Mouse (Mus musculus) limb, embryonic 12.5 days (tissue): ENCODE measurements around the gene Itga5. TPM values are rescaled to one million over a fixed set of nuclear protein-coding genes. Genes with fewer than 3 reads are reported as not detected.

ENCODE experiments used
- ATAC-seq: fragments of 200-750 bp; cut with Nextera tagmentation; 2 replicates; pipeline ENCODE4 v1.8.0; 2017; ENCODE audit warnings: low read depth, moderate TSS enrichment; ENCODE audit not compliant: insufficient number of reproducible peaks, insufficient read depth, low FRiP score, low TSS enrichment
- H3K27ac ChIP-seq: fragments of 300-500 bp; sonication (generic); 2 replicates; pipeline ENCODE4 v1.5.1; 2016; ENCODE audit warnings: mild to moderate bottlenecking, moderate library complexity
- H3K27me3 ChIP-seq: fragments of 300-500 bp; sonication (generic); 2 replicates; pipeline ENCODE4 v1.6.1; 2016; ENCODE audit warnings: mild to moderate bottlenecking, moderate library complexity
- H3K36me3 ChIP-seq: fragments of 300-500 bp; sonication (generic); 2 replicates; pipeline ENCODE4 v1.6.1; 2016; ENCODE audit warnings: mild to moderate bottlenecking, moderate library complexity
- H3K4me1 ChIP-seq: fragments of 300-500 bp; sonication (generic); replicated peaks from 2 replicates; pipeline ENCODE4 v1.6.1; 2016
- H3K4me2 ChIP-seq: fragments of 300-500 bp; sonication (generic); 2 replicates; pipeline ENCODE4 v1.6.1; 2016; ENCODE audit warnings: mild to moderate bottlenecking, moderate library complexity
- H3K4me3 ChIP-seq: fragments of 300-500 bp; sonication (generic); replicated peaks from 2 replicates; pipeline ENCODE4 v1.5.1; 2016; ENCODE audit warnings: mild to moderate bottlenecking
- H3K9ac ChIP-seq: fragments of 300-500 bp; sonication (generic); replicated peaks from 2 replicates; pipeline ENCODE4 v1.6.1; 2016; ENCODE audit warnings: mild to moderate bottlenecking, moderate library complexity
- H3K9me3 ChIP-seq: fragments of 300-500 bp; sonication (generic); 2 replicates; pipeline ENCODE4 v1.6.1; 2016; ENCODE audit warnings: mild to moderate bottlenecking, moderate library complexity
- WGBS: fragments of 180-500 bp; shearing (Covaris S2); methylation state at CpG from one replicate; pipeline ENCODE4 v1.1.7; 2016; 5-methylcytosine and 5-hydroxymethylcytosine counted together
- polyA plus RNA-seq: library from polyadenylated mRNA; unstranded; fragments of >200 nt; fragmentation: Nextera tagmentation; extraction: Ambion mirVana; gene quantifications from 2 replicates; pipeline ENCODE4 v1.2.1, GENCODE M21; 2016

The Itga5 gene
- polyA plus RNA-seq, 1 experiment from 2014 or later: 45.1 TPM

DNA sequence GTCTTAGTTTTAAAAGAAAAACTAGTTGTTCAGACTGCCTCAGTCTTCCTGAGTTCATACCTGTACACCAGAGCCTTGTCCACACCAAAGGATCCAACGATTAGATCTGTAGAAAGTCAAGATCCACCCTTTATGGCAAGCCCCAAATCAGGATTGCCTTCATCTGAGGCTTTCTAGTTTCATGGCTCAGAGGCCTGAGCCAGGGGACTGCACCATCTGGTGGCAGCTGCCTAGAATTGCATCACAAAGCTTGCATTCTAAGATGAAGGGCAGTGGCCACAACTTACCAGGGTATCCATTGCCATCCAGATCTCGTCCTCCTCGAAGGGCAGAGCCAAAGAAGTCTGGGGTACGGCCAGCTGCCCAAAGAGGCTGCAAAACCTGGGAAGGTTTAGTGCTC is 13.7 kb downstream of the Itga5 start:
- Histone ChIP-seq H3K36me3 (peaks cover 97% of the 10 kb centered on the region), H3K9me3 (no peaks in the 10 kb centered on the region), H3K4me1 (peaks cover 3% of the 10 kb centered on the region; the same call in 1 of the 2 replicates), H3K27ac (no peak overlapping the region), H3K9ac (no peak overlapping the region), H3K27me3 (no peaks in the 10 kb centered on the region), H3K4me2 (no peak overlapping the region), H3K4me3 (no peak overlapping the region)
- WGBS: 49% methylated on average over 4 of the region's 4 CpGs
- no peak for ATAC-seq

DNA sequence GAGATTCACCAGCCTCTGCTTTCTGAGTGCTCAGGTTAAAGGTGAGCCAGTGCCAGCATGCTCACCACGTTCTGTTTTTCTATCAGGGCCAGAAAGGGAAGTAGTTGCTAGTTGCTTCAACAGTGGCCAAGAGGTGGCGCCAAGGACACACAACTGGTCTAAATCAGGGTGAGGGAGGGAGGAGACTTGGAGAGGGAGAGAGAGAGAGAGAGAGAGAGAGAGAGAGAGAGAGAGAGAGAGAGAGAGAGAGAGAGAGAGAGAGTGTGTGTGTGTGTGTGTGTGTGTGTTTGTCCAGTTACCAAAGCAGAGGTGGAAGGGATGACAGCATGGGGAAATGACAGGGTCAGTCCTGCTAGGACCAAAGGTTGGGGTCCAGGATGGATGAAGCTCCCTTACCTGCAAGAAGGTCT is 19.3 kb downstream of the Itga5 start:
- ATAC-seq: no peak
- Histone ChIP-seq H3K27ac (no peak overlapping the region), H3K4me2 (no peak overlapping the region), H3K9me3 (no peaks in the 10 kb centered on the region), H3K27me3 (no peaks in the 10 kb centered on the region), H3K4me1 (no peaks in the 10 kb centered on the region; the same call in 1 of the 2 replicates), H3K36me3 (peaks cover 88% of the 10 kb centered on the region), H3K9ac (no peak overlapping the region), H3K4me3 (no peak overlapping the region)
- WGBS: 8% methylated on average over 2 of the region's 2 CpGs

DNA sequence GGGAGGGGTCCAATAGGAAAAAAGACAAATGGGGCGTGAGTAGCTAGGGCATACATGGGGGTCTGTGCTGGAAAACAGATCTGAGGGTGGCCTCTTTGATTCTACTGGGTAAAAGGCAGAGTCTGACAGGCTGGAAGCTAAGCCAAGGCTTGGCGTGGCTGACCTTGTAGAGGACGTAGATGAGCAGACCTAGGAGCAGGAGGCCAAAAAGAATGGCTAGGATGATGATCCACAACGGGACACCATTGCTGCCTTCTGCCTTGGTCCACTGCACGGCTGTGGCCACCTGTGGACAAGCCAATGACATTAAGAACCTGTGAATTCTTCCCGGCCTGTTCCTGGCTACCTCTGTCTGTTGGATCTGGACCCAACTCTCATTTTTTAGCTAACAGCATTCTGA is 20.8 kb downstream of the Itga5 start:
- Histone ChIP-seq H3K27ac (no peak overlapping the region), H3K4me1 (peaks cover 4% of the 10 kb centered on the region; the same call in 1 of the 2 replicates), H3K27me3 (peaks cover 13% of the 10 kb centered on the region), H3K4me2 (no peak overlapping the region), H3K9me3 (no peaks in the 10 kb centered on the region), H3K4me3 (no peak overlapping the region), H3K9ac (no peak overlapping the region), H3K36me3 (peaks cover 73% of the 10 kb centered on the region)
- no peak for ATAC-seq
- WGBS: 84% methylated on average over 6 of the region's 6 CpGs

DNA sequence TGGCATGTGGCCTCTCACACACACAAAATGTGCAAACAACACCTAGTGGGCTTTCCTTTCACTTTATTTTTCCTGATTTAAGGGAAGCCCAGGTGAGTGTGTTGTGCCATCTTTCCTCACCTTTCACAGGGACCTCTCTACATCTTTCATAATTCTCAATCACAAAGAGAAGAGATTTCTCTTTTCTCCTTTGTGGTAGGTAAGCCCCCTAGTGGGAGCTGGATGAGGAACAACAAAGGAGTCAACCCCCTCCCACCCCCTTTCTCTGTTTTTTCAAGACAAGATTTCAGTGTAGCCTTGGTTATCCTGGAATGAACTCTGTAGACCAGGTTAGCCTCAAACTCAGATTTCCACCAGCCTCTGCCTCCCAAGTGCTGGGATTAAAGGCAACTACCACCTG is 23.0 kb downstream of the Itga5 start:
- Histone ChIP-seq H3K4me3 (no peak overlapping the region), H3K27ac (peak overlapping the region; percentile 23; the same call in 1 of the 2 replicates), H3K4me2 (no peak overlapping the region), H3K36me3 (peaks cover 51% of the 10 kb centered on the region), H3K9ac (no peak overlapping the region), H3K4me1 (peaks cover 23% of the 10 kb centered on the region), H3K27me3 (peaks cover 34% of the 10 kb centered on the region), H3K9me3 (no peaks in the 10 kb centered on the region)
- no peak for ATAC-seq

DNA sequence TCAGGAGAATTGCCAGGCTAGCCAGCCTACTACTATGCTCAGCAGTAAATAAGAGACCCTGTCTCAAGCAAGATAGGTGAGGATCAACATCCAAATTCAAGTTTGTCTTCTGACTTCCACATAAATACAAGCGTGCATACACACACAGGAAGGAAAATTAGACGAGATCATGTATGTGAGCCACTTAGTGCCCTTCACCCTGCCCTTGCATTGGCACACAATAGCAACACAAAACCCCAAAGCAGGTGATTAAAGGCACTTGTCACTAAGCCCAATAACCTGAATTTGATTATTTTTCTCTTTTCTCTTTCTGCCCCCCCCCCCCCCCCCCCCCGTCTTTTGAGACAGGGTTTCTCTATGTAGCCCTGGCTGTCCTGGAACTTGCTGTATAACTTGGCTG is 23.6 kb downstream of the Itga5 start:
- peaks cover 45% of the 10 kb centered on the region for H3K36me3 ChIP-seq
- H3K4me1 ChIP-seq: peaks cover 26% of the 10 kb centered on the region
- peaks cover 40% of the 10 kb centered on the region for H3K27me3 ChIP-seq
- 70% methylated on average over 3 of the region's 3 CpGs for WGBS
- no peak overlapping the region for H3K9ac ChIP-seq
- no peak overlapping the region for H3K27ac ChIP-seq
- no peak for ATAC-seq
- no peak overlapping the region for H3K4me2 ChIP-seq
- no peak overlapping the region for H3K4me3 ChIP-seq
- H3K9me3 ChIP-seq: no peaks in the 10 kb centered on the region

DNA sequence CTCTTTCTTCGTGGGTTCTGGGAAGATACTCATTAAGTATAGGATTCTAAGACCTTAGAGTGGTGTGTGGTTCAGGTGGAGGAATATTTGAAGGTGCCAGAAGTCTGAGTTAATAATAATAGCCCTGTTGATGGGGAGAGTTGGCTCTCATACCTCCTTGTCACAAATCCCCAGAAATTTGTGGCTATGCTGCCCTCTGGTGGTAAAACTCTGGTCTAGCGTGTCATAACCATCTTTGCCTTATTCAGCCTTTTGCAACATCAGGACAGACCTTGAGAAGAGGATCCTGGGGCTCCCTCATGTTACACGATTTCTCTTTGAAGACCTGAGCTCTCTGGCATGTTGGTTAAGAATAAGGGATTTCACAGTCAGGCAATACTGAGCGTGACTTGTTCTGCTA is 24.1 kb downstream of the Itga5 start:
- WGBS: 15% methylated on average over 4 of the region's 4 CpGs
- ATAC-seq: no peak; the same call in 1 of the 2 replicates
- Histone ChIP-seq H3K9me3 (no peaks in the 10 kb centered on the region), H3K4me2 (no peak overlapping the region), H3K27me3 (peaks cover 44% of the 10 kb centered on the region), H3K27ac (no peak overlapping the region), H3K9ac (no peak overlapping the region), H3K36me3 (peaks cover 39% of the 10 kb centered on the region), H3K4me1 (peaks cover 30% of the 10 kb centered on the region), H3K4me3 (no peak overlapping the region)

DNA sequence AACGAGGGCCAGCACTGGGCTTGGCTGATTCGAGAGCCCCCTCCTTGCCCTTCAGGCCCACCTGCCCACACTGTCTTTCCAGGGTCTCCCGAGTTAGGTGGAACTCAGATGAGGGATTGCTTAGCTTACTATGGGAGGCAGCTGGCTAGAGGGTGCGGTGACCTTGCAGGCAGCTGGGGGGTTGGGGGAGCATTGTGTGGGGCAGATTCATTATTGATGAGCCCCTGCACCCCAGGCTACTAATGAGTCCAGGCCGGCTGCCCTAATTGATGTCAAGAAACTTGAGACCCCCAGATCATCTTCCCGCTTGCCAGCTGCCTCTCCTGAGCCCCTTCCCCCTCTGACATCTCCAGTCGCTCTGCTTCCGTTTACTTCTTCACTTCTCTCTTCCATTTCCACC is 25.0 kb downstream of the Itga5 start:
- H3K9me3 ChIP-seq: no peaks in the 10 kb centered on the region
- no peak overlapping the region for H3K9ac ChIP-seq
- H3K27me3 ChIP-seq: peaks cover 49% of the 10 kb centered on the region
- no peak for ATAC-seq
- no peak overlapping the region for H3K4me2 ChIP-seq
- H3K4me1 ChIP-seq: peaks cover 36% of the 10 kb centered on the region
- H3K27ac ChIP-seq: no peak overlapping the region
- peaks cover 31% of the 10 kb centered on the region for H3K36me3 ChIP-seq
- 31% methylated on average over 8 of the region's 8 CpGs for WGBS
- H3K4me3 ChIP-seq: no peak overlapping the region

DNA sequence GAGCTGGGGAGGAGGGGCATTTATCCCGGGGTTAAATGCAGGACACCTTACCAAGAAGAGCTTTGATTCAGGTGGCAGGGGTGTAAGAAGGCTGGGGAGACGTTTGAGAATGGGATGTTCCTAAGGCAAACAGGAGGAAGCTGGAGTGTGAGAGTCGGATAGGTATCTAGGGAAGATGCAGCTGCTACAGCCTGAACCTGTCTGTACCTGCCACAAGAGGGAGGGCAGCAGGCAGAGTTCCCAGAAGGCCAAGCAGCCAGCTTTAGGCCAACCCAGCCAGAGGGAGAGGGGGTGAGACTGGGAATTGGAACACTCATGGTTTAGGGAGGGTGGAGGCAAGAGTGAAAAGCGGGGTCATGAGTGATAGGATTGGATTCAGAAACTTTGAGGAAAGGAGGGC is 25.8 kb downstream of the Itga5 start:
- Histone ChIP-seq H3K4me2 (peak overlapping the region; percentile 88), H3K27ac (no peak overlapping the region), H3K4me3 (no peak overlapping the region), H3K9me3 (no peaks in the 10 kb centered on the region), H3K36me3 (peaks cover 23% of the 10 kb centered on the region), H3K27me3 (peaks cover 51% of the 10 kb centered on the region), H3K9ac (no peak overlapping the region), H3K4me1 (peaks cover 38% of the 10 kb centered on the region)
- WGBS: 19% methylated on average over 4 of the region's 4 CpGs
- ATAC-seq: no peak

DNA sequence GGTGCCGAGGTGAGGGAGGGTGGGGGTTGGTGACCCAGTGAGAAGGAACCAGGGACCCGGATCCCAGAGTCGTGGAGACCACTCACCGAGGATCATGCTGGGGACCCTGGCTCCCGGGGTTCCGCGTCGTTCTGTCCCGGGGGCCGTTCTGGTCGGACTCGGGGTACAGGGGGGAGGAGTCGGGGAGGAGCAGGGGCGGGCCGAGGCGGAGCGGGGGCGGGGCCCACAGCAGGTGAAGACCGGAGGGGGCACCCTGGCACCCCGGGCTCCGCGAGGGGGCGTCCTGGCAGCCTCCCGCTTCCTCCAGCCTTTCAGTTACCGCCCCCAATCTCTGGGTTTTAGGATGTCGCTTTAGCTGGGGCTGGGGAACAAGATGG is 26.6 kb downstream of the Itga5 start, which contains the start of gene Zfp385a:
Gene Zfp385a, minus strand, starts transcription at position 133 of the 377 bp plus-strand sequence.
- peak; percentile 22; the same call in 1 of the 2 replicates for ATAC-seq
- WGBS: under 1% methylated on average over 21 of the region's 26 CpGs
- Histone ChIP-seq H3K27ac (no peak within 1 kb of the TSS), H3K27me3 (peaks cover 51% of the 10 kb centered on the region), H3K4me2 (peak within 1 kb of the TSS; percentile 88), H3K4me1 (peaks cover 45% of the 10 kb centered on the region), H3K4me3 (peak within 1 kb of the TSS; percentile 65), H3K9me3 (no peaks in the 10 kb centered on the region), H3K9ac (peak within 1 kb of the TSS; percentile 59), H3K36me3 (peaks cover 15% of the 10 kb centered on the region)

DNA sequence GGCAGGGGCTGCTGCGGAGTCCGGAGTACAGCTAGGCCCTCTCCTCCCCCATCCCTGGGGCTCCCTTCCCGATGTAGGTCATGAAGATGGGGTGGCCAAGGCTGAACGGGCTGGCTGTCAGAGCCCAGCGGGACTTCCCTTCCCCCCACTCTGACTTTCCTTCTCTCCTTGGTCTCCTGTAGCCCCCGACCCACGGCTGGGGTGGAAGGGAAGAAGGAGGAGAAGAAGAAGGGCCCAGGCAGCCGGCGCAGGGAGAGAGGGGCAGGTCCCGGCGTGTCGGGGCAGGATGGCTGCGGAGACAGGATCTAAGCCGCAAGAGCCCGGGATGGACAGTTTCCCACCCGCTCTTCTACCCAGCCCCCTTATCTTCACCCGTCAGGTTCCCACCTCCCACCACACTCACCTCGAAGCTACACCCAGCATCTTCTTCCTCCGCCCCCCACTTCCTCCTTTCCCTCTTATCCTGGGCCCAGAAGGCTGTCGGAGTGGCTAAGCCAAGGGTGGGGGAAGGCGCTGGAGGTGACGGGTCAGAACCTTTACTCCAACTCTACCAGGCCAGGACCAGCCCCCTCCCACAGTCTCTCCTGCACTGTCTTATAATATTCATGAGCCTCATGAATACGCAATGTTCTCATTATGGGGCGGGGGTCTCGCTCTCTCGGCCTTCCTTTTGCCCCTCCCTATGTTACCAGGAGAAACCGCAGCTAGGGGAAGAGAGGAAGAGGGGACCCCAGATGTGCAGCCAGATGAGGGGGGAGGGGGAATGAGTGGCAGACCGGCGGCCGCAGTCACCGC is 27.2 kb downstream of the Itga5 start:
- peaks cover 50% of the 10 kb centered on the region for H3K4me1 ChIP-seq
- no peak overlapping the region for H3K27ac ChIP-seq

DNA sequence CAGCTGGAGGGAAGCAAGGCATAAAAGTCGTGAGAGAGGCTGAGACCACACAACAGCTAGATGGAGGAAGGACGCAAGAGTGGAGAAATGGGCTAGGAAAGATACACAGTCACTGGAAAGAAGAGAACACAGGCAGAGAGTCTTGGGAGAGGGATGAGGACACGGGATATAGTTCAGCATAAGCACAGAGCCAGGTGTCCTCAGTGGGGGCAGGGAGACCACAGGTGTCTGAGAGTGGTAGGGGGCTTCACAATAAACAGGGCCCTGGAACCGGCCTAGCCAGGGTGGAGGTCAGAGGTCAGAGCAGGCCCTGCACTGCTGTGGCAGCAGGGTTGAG is 27.8 kb downstream of the Itga5 start:
- Histone ChIP-seq H3K27me3 (peaks cover 51% of the 10 kb centered on the region), H3K9ac (peak overlapping the region; percentile 59), H3K9me3 (no peaks in the 10 kb centered on the region), H3K4me1 (peaks cover 56% of the 10 kb centered on the region), H3K36me3 (peaks cover 3% of the 10 kb centered on the region; the same call in 1 of the 2 replicates), H3K27ac (no peak overlapping the region), H3K4me3 (peak overlapping the region; percentile 65), H3K4me2 (peak overlapping the region; percentile 88)
- no peak for ATAC-seq
- WGBS: 27% methylated on average over 4 of the region's 4 CpGs

More for the DNA sequence above, 27.2 kb downstream of the Itga5 start:
- no peaks in the 10 kb centered on the region for H3K9me3 ChIP-seq
- H3K4me2 ChIP-seq: peak overlapping the region; percentile 88
- peak; percentile 43; the same call in 1 of the 2 replicates for ATAC-seq
- peaks cover 9% of the 10 kb centered on the region for H3K36me3 ChIP-seq
- peak overlapping the region; percentile 65 for H3K4me3 ChIP-seq
- under 1% methylated on average over 25 of the region's 31 CpGs for WGBS
- H3K9ac ChIP-seq: peak overlapping the region; percentile 59
- H3K27me3 ChIP-seq: peaks cover 51% of the 10 kb centered on the region
